Mouse (Mus musculus) regulatory T cell (primary cell): Measurements from ENCODE around the gene Zfp784.

Experiments
- in situ Hi-C: fragments of 300-600 bp; cut with MboI, MseI; formaldehyde crosslinking; loops from one replicate; pipeline ENCODE4 v1.15.1; 2025; ENCODE audit warnings: high pct_unique_total_duplicates

Gene Zfp784

DNA sequence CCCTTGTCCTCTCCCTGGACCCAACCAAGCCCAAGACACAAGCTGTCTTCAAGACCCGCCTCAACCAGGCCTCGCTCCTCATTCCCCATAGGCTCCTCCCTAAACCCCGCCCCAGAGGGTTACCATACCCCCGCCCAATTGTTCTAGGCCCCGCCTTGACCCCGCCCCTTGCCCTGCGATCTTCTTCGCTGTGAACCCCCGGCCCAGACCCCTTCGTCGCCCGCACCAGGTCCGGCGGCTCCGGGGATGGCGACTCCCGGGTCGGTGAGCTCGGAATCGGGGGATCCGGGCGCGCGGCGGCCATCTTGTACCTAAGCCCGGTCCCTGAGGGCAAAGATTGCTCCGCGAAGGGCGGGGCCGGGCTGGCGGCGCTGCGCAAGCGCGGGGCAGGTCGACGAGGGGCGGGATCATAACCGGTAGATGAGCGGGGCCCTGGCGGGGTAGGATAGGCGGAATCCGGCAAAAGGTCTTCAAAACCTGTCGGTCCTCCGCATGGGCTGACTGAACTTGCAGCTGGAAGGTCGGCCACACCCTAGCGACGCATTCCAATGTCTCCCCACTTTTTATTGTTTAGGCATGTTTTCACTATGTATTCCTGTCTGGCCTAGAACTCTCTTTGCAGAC, at the start of gene Zfp784:
Zfp784 (minus strand) TSS at position 338 of the 624 bp plus-strand sequence.
- in situ Hi-C loops, result no loop called here

DNA sequence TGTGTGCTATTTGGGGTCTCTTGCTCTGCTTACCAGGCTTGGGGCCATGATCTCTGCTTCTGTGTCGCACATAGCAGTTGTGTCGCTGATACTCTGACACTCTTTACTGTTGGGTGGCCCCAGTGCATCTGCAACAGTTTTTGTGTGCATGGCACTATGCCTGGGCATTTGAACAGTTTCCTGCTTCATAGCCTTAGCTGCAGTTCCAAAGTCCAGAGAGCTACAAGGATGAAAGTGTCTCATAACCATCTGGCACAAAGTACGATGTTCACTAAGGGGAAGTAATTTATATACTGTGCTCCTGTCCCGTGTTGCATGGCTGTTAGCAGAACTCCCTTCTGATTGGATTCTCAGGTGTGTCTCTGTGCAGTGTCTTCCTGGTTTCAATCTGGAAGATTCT, 49.6 kb upstream of the Zfp784 start:
- in situ Hi-C loops, result loop anchor here (10.0 kb wide), 1 partner anchor 1097 kb away; no protein-coding TSS in a partner anchor

DNA sequence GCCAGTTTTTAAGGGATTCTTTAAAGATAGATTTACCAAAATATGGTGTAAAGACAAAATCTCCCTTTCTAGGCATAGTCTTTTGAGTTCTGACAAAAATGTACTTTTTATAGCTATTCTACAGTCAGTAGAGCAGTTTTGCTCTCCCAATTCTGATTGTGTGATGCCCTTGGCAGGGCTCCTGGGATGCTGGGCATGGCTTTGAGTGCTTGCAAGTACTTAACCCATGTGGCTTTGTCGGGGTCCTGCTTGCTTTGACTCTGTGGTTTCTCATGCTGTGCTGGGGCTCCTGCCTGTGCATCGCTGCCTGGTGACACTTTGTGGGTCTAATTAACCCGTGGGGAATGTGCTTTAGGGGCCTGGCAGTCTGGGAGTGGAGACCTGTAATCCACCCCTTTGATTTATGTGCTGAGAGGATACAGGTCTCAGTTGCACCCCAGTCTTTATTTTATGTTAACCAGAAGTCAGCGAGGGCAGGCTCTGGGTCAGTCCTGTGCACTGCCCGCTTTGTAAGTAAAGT, 48.7 kb upstream of the Zfp784 start:
- in situ Hi-C loops, result loop anchor here (10.0 kb wide), 1 partner anchor 1098 kb away; no protein-coding TSS in a partner anchor

DNA sequence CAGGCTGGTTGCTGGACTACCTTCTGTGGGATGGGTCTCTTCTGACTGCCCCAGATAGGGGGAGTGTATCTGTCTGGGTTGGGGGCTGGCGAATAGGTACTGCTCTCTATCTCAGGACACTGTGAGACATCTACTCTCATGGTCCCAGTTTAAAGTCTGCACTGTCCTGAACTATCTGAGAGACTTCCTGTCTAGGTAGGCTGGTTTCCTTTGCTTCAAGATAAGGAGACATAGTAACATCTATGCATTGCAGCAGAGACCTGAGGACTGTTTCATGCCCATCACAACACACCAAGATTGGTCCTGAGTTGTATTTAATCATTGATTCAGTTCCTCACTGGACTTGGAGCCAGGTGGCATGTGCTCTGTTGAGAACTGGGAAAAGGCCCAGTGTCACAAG, 47.3 kb upstream of the Zfp784 start:
- in situ Hi-C loops, result loop anchor here (10.0 kb wide), 1 partner anchor 1099 kb away; no protein-coding TSS in a partner anchor

DNA sequence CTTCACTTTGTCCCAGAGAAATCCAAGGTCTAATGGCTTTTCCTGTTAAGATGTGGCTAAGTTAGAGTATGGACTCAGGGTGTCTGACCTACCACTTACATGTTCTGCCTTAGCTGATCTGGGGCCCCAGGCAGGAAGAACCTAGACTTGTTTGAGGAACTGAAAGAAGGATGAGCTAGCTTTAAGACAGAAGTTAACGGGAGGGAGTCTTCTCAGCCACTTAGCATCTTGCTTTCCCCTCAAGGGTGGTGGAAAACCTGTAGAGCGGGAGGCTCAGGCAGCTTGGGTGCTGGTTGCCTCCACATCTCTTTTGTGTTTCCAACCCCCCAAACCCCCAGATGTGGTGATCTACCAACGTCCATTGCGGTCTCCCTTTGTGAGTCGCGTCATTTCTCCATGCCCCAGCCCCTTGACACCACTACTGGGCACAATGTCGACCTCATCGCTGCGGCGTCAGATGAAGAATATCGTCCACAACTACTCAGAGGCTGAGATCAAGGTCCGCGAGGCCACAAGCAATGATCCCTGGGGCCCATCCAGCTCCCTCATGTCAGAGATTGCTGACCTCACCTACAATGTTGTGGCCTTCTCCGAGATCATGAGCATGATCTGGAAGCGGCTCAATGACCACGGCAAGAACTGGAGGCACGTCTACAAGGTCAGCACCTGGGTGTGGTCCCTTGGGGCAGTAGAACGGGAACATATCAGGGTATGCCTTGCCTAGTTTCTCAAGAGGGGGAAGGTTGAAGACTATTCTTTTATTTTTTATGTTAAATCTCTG, 45.3 kb upstream of the Zfp784 start:
- in situ Hi-C loops, result loop anchor here (10.0 kb wide), 1 partner anchor 1101 kb away; no protein-coding TSS in a partner anchor

DNA sequence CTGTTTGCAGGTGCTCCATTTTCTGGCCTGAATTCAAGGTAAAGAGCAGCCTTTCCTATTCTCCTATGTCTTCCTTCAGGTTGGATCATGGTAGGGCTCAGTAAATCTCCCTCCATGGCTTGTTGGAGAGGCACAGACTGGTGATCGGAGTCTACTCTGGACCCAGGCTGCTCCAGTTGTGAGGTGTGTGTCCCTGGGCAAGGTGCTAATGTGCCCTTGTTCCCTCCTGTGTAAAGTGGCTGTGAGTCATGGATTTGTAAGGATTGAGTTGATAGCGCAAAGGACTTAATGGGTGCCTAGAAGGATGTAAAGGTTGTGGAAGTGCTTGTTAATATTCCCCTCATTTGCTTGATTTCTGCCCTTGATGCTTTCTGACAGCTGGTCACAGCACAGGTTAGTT, 43.7 kb upstream of the Zfp784 start:
- in situ Hi-C loops, result loop anchor here (10.0 kb wide), 1 partner anchor 1103 kb away; no protein-coding TSS in a partner anchor

DNA sequence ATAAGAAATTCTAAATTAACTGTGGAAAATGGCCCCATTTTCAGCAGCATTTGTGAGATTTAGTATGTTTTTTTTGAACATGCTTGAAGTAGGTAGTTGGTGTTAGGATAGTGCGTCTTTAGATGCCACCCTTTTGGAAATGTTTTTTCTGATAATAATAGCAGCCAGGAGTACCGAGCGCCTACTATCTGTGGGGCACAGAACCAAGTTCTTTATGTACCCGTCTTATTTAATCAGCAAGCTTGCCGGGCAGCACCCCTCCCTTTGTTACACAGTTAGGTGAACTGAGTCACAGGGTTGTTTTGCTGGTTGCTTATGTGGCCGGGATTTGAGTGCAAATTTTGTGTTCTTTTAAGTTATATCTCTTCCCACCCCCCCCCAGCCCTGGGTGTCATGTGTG, 43.0 kb upstream of the Zfp784 start:
- in situ Hi-C loops, result loop anchor here (10.0 kb wide), 1 partner anchor 1104 kb away; no protein-coding TSS in a partner anchor

DNA sequence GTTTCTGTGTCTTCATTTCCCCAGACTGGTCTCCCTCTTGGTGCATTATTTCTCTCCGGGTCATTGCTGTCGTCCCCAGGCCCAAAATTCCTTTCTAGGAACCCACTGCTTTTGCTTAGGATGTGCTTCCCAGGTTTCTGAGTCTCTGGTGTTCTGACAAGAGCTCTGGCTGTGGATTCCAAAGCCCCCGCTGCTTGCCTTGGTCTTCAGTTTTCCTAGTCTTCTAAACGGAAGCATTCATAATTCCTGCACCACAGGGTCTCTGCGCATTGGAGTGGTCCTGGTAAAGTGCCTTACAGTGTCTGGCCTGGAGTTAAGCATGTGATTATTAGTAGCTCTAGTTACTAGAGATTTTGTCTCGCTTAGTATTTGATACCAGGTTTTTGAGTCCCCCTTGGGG, 42.6 kb upstream of the Zfp784 start:
- in situ Hi-C loops, result loop anchor here (10.0 kb wide), 1 partner anchor 1104 kb away; no protein-coding TSS in a partner anchor

DNA sequence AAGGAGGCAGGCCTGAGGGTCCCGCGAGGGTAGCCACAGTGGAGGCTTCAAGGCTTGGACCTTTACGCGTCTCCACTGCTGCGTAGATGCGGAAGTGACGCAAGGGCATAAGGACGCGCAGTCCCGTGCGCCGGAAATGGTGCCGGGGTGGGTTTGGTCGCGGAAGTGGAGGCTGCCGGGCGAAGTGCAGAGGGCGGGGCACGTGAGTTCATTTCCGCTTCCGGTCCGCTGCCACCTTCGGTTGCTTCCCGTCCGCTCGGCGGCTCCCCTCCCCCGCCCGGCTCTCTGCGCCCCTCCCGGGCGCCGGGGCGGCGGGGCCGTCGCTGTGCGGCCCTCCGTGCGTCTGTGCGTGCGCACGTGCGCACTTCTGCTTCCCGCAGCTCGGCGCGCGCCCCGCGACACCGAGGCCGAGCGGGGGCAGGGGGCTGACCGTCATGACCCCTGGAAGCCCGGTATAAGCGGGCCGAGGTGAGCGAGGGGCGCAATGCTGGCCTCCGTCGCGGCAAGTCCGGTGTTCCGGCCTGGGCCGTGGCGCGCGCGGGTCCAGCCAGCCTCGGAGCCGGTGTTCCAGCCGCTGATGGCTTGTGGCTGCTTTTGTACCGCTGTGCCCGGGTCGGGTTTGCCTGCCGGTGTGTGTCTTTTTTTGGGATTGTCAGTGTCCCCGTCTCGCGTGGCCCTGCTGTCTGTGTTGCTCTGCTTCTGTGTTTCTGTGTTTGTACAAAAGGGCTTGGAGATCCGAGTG, 41.9 kb upstream of the Zfp784 start, which contains the start of gene Epn1:
Epn1 (plus strand) TSS at position 226 of the 742 bp plus-strand sequence.
- in situ Hi-C loops, result loop anchor here (10.0 kb wide), 1 partner anchor 1105 kb away; no protein-coding TSS in a partner anchor

DNA sequence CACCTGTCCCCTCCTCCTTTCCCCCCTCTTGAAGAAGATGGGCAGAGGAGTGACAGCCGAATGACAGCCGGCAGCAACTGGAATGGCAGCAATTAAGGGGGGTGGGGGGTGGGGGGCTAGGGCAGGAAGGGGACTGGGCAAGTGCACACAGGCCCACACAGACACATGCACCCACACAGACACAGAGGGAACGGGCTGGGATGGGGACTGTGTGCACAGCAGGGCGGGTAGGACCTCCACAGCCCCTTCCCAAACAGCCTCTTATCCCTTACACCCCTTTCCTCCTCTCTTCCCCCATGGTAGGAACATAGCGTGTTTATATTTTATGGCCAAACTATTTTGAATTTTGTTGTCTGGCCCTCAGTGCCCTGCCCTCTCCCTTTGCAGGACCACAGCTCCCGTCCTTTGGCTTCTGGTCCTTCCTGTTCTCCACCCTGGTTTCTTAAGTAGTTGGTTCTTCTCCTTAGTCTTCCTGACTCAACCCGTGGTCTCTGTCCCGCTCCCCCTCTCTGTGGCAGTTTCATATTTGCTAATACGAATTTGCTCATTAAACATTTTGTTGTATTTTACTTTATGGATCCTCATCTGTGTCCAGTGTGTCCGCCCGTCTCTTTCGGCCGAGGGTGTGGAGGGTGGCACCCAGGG, 41.2 kb upstream of the Zfp784 start:
- in situ Hi-C loops, result loop anchor here (10.0 kb wide), 1 partner anchor 1105 kb away; no protein-coding TSS in a partner anchor

DNA sequence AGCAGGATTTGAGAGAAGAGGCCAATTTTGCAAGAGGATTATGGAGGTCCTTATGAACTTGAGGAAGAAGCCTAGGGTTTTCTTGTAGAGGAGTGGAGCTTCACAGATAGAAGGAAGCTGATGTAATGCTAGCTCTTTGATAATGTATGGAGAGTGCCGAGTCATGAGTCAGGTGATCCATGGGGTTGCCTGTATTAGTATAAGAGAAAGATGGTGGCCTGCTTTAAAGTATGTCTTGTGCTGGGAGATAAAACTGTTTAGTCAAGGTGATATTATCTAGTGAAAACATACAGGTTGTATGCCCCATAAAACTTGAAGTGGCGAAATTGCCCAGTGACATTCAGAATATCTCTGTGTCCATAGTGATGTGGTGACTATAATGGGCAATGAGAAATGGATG, 38.7 kb upstream of the Zfp784 start:
- in situ Hi-C loops, result no loop called here

DNA sequence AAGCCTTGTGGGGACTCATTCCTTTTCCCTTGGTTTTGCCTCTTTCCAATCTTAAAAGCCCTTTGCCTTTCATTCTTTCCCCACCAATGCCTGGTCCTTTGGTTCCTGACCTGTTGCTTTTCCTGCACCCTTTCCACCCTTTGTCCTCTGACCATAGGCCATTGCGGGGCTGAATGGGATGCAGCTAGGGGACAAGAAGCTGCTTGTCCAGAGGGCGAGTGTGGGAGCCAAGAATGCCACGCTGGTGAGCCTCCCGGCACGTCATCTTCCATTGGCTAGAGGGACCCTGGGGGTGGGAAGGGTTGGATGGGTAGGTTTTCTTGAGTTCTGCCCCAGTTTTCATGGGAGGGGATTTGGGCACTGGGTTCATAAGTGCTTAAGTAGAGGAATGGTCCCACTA, 36.7 kb upstream of the Zfp784 start:
- in situ Hi-C loops, result loop anchor here (25.0 kb wide), 1 partner anchor 938 kb away; the partner anchor contains the start of gene Leng8

DNA sequence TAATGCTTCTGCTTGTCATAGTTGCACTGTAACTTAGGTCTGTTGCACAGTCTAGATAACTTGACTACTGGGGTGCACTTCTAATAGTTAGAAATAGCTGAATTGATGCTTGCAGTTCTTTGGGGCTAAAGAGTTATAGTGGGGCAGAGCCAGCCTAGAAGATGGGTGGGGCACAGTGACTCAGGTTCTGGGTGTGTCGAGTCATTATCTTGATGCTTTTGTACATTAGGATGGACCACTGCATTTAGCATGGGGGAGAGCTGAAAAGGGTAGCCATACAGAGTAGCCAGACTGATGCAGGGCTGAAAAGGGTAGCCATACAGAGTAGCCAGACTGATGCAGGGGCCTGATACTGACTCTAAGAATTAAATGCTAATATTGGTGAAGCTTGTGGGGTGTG, 35.3 kb upstream of the Zfp784 start:
- in situ Hi-C loops, result loop anchor here (25.0 kb wide), 1 partner anchor 936 kb away; the partner anchor contains the start of gene Leng8

DNA sequence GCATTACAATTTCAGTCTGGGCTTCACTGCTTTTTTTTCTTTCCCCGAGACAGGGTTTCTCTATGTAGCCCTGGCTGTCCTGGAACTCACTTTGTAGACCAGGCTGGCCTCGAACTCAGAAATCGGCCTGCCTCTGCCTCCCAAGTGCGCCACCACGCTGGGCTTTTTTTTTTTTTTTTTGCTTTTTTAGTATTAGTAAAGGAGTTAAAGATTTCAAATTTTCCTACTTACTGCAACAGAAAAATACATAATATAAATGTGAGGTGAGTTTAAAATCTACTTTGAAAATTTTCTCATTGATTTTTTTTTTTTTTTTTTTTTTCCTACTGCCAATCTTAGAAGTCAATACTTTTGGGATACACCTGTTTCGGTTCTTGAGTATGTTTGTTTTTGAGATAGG, 26.6 kb upstream of the Zfp784 start:
- in situ Hi-C loops, result loop anchor here (25.0 kb wide), 1 partner anchor 928 kb away; the partner anchor contains the start of gene Leng8

DNA sequence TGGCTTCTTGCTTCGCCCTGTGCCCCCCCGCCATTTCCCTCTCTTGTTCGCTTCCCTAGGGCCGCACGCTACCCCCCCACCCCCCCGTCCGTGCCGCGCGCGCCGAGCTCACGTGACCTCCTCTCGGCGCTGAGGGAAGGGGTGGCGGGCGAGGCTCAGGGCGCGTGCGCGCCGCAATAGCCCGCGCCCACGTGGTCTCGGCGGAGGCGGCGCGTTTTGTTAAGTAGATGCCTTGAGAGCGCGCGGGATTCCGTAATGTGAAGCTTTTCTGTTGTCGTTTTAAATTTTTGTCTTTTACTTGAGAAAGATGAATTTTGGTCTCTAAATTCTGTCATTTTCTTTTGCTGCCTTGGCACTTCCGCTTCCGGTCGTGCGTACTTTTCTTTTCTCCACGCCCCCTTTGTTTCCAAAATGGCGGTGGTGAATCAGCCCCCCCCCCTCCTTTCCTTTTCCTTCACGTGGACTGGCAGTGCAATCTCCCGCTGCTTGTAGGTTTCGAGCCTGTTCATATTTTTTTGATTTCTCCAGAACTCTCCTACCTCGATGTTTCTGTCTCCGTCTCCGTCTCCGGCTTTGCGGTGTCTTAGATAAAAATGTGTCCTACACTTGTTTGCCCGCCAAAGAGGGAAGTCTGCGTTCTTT, 24.2 kb upstream of the Zfp784 start:
- in situ Hi-C loops, result loop anchor here (25.0 kb wide), 1 partner anchor 925 kb away; the partner anchor contains the start of gene Leng8

DNA sequence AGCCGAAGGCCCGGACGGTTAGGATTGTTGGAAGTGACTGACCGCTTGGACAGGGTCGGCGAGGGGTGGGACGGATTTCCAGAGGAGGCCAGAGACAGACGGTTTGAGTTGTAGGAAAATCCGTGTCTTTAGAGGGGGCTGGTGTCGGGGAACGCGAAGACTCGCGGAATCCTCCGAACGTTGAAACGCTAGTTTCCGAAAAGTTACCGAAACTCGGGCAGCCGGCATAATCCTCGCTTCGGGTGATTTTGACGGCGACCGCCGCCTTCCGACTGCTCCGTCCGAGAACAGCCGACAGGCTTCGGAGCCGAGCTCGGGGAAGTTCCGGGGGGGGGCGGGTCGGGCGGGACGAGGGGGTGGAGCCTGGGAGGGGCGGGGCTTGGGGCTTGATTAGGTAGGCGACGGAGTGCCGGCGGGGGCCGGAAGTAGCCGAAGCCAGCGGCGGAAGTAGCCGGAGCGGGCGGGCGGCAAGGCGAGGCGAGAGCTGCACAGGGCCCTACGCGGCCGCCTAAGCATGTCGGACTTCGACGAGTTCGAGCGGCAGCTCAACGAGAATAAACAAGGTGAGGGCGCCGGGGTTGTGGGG, 23.6 kb upstream of the Zfp784 start, which contains the start of gene U2af2:
U2af2 (plus strand) TSS at position 370 of the 586 bp plus-strand sequence.
- in situ Hi-C loops, result loop anchor here (25.0 kb wide), 1 partner anchor 925 kb away; the partner anchor contains the start of gene Leng8

DNA sequence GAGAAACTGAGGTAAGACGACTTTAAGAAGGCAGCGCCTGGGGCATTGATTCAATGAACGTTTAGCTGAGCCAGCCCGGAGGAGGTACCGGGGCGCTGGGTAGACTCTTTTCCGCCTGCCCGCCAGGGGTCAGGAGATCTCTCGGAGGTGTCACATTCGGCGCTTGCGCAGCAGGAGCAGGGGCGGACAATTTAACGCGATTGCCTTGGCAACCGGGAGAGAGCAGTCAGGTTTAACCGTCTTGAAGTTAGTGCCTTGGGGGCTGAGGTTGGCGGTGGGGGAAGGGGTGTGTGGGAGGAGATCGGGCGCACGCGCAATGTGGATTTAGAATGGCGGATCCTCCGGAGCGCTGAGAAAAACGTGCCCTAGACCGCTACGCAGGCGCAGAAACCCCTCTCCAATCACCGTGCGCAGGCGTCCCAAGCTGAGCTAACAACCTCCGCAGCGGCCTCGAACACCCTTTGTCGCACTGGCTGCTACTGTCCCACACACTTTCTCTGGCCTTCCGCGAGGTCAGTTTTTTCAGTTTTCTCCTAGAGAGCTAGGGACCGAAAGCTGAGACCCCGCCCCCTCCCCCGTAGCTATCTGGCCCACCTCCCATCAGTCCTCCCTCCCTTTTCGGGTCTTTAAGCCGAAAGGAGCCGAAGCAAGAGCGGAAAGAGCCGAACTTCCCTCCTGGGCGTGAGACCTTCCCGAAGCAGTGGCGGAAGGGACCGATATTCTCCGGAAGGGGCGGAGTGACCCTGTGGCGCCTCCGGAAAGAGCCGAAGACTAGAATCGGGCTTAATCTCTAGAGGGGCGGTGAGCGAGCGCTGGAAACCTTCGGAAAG, 22.9 kb upstream of the Zfp784 start:
- in situ Hi-C loops, result loop anchor here (25.0 kb wide), 1 partner anchor 924 kb away; the partner anchor contains the start of gene Leng8

DNA sequence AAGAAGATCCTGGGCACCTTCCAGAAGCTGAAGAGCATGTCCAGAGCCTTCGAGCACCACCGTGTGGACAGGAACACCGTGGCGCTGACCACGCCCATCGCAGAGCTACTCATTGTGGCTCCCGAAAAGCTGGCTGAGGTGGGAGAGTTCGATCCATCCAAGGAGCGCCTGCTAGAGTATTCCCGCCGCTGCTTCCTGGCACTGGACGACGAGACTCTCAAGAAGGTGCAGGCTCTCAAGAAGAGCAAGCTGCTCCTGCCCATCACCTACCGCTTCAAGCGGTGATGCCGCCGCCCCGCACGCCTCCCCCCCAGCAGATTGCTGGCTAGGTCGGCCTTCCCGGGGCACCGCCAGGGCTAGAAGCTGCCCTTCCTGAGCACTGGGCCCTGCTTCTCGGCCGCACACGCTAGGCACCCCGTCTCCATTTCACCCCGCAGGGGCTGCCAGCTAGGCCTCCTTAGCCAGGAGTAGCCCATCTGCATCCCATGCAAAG, 22.0 kb upstream of the Zfp784 start:
- in situ Hi-C loops, result loop anchor here (25.0 kb wide), 1 partner anchor 923 kb away; the partner anchor contains the start of gene Leng8
